Mouse (Mus musculus) CH12.LX (cell line): ENCODE results near the gene Phf10.
A peak's percentile ranks its signal among the peaks of the same experiment; 100 is the strongest.

ENCODE experiments used
- CTCF ChIP-seq, 2 experiments: IDR thresholded peaks in 1 of 2; conservative IDR thresholded peaks in 1 of 2; 2 replicates each; pipeline ENCODE4 v1.5.1; 2011 to 2012; ENCODE audit warnings: low read depth in 2 of 2, low read length in 2 of 2, improper control_type of control experiment in 1 of 2, inconsistent platforms in 1 of 2, mild to moderate bottlenecking in 1 of 2, moderate library complexity in 1 of 2
- E2F4 ChIP-seq: IDR thresholded peaks from 2 replicates; pipeline ENCODE4 v1.6.1; 2011; ENCODE audit warnings: low read depth, low read length, improper control_type of control experiment; ENCODE audit not compliant: insufficient replicate concordance
- EP300 ChIP-seq: IDR thresholded peaks from 2 replicates; pipeline ENCODE4 v1.6.1; 2011; ENCODE audit warnings: low read length, improper control_type of control experiment
- MAX ChIP-seq: IDR thresholded peaks from 2 replicates; pipeline ENCODE4 v1.6.1; 2011; ENCODE audit warnings: low read length, improper control_type of control experiment
- MAZ ChIP-seq: IDR thresholded peaks from 2 replicates; pipeline ENCODE4 v1.6.1; 2012; ENCODE audit warnings: low read depth, mild to moderate bottlenecking, inconsistent platforms, low read length, improper control_type of control experiment, moderate library complexity
- POLR2A ChIP-seq: IDR thresholded peaks from 2 replicates; pipeline ENCODE4 v1.6.1; 2011; ENCODE audit warnings: low read depth, mild to moderate bottlenecking, improper control_type of control experiment, low read length
- POLR2AphosphoS2 ChIP-seq: IDR thresholded peaks from 2 replicates; pipeline ENCODE4 v1.6.1; 2011; ENCODE audit warnings: low read depth, low read length, improper control_type of control experiment
- UBTF ChIP-seq: IDR thresholded peaks from 2 replicates; pipeline ENCODE4 v1.6.1; 2012; ENCODE audit warnings: low read depth, mild to moderate bottlenecking, inconsistent platforms, low read length, improper control_type of control experiment, moderate library complexity
- ZKSCAN1 ChIP-seq: IDR thresholded peaks from 2 replicates; pipeline ENCODE4 v1.6.1; 2012; ENCODE audit warnings: low read depth, inconsistent platforms, low read length, improper control_type of control experiment, borderline replicate concordance
- ZNF384 ChIP-seq: IDR thresholded peaks from 2 replicates; pipeline ENCODE4 v1.6.1; 2012; ENCODE audit warnings: low read depth, low read length, improper control_type of control experiment, inconsistent platforms

DNA sequence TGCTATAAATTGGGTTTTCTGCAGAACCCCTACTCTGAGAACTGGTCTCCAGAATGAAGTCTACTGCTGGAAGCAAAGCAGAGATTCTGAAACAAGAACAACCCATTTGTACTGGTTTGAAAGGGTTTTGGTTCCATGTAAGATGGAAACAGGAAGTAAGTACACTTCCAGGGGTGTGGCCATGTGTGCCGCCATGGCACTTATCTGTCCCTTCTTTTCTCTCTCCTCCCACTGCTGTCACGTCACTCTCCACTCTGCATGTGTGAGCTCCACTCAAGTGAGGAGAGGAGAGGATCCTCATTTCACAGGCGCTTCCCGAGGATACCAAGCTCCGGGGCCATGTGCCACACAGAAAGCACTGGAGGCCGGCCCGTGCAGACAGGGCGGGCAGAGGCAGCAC is 7.6 kb downstream of the Phf10 start:
- no peak for TF ChIP-seq POLR2AphosphoS2
- no peak for TF ChIP-seq ZNF384
- TF ChIP-seq POLR2A = peak; percentile 26
- no peak for TF ChIP-seq MAZ
- no peak for TF ChIP-seq CTCF (conservative IDR thresholded peaks at IDR 0.05 in 1 of 2, IDR thresholded peaks at IDR 0.05 in 1 of 2; ENCODE audit: low read depth in 2 of 2, low read length in 2 of 2)
- TF ChIP-seq EP300 = no peak
- no peak for TF ChIP-seq E2F4
- no peak for TF ChIP-seq ZKSCAN1
- TF ChIP-seq MAX = peak; percentile 58; the same call in 1 of the 2 replicates
- TF ChIP-seq UBTF = no peak
